Mouse (Mus musculus) kidney, adult 8-10 months (tissue): Measurements from ENCODE around the gene A1cf.

Experiments
- DNase-seq, 2 experiments: peaks; one replicate each; pipeline ENCODE4 v3.0.0; 2022

A1cf gene

GRCm38 (mm10) chr19:31868521-31868920 lies at the start of gene A1cf:
Gene A1cf, plus strand, starts transcription at chr19:31868764.
- DNase-seq: peak; percentile 55 to 79

GRCm38 (mm10) chr19:31834250-31834649 lies 34.3 kb upstream of the A1cf start:
- no peak for DNase-seq

- no peak for DNase-seq
Observed at GRCm38 (mm10) chr19:31861909-31862308, 6.7 kb upstream of the A1cf start.

GRCm38 (mm10) chr19:31862512-31863249 lies 5.9 kb upstream of the A1cf start:
- peak; percentile 14 to 44 for DNase-seq

- peak; percentile 35 to 36 for DNase-seq
Observed at GRCm38 (mm10) chr19:31865451-31865850, 3.1 kb upstream of the A1cf start.

GRCm38 (mm10) chr19:31868076-31868475 lies 488 bp upstream of the A1cf start:
- DNase-seq: peak in 1 of 2 experiments; percentile 51

- peak in 1 of 2 experiments; percentile 8 for DNase-seq
Observed at GRCm38 (mm10) chr19:31868971-31869370, 407 bp downstream of the A1cf start.

GRCm38 (mm10) chr19:31871377-31871776 lies 2.8 kb downstream of the A1cf start:
- no peak for DNase-seq

- DNase-seq: no peak
Observed at GRCm38 (mm10) chr19:31877968-31878367, 9.4 kb downstream of the A1cf start.

- DNase-seq: no peak
Observed at GRCm38 (mm10) chr19:31884594-31884993, 16.0 kb downstream of the A1cf start.

- no peak for DNase-seq
Observed at GRCm38 (mm10) chr19:31887275-31887674, 18.7 kb downstream of the A1cf start.

GRCm38 (mm10) chr19:31889988-31890387 lies 21.4 kb downstream of the A1cf start:
- no peak for DNase-seq

GRCm38 (mm10) chr19:31891001-31891893 lies 22.7 kb downstream of the A1cf start:
- no peak for DNase-seq

GRCm38 (mm10) chr19:31895971-31896370 lies 27.4 kb downstream of the A1cf start:
- DNase-seq: no peak

- no peak for DNase-seq
Observed at GRCm38 (mm10) chr19:31896711-31897110, 28.1 kb downstream of the A1cf start.

GRCm38 (mm10) chr19:31905671-31906070 lies 37.1 kb downstream of the A1cf start:
- DNase-seq: no peak

- no peak for DNase-seq
Observed at GRCm38 (mm10) chr19:31910423-31910822, 41.9 kb downstream of the A1cf start.

GRCm38 (mm10) chr19:31913946-31914345 lies 45.4 kb downstream of the A1cf start:
- no peak for DNase-seq

GRCm38 (mm10) chr19:31920357-31920756 lies 51.8 kb downstream of the A1cf start:
- no peak for DNase-seq

GRCm38 (mm10) chr19:31921852-31922251 lies 53.3 kb downstream of the A1cf start:
- no peak for DNase-seq

- DNase-seq: peak in 1 of 2 experiments; percentile 43
Observed at GRCm38 (mm10) chr19:31923615-31924352, 55.2 kb downstream of the A1cf start.

GRCm38 (mm10) chr19:31950793-31951489 lies 82.4 kb downstream of the A1cf start:
- DNase-seq: no peak
